Mouse (Mus musculus) thymus, postnatal 36 days (tissue): Measurements from ENCODE around the gene Cnot11.
"Not testable (repeated sequence)": the region's sequence is repeated elsewhere in the genome, so short reads cannot be mapped to it uniquely, and the experiment has no call there.

ENCODE experiments used
- DNase-seq, 2 experiments: peaks; one replicate each; pipeline ENCODE4 v3.0.0; 2022; ENCODE audit warnings: mixed read lengths in 2 of 2

The Cnot11 gene

GRCm38 (mm10) chr1:39581215-39581614 lies 46.4 kb downstream of the Cnot11 start:
- DNase-seq, result no peak

DNA sequence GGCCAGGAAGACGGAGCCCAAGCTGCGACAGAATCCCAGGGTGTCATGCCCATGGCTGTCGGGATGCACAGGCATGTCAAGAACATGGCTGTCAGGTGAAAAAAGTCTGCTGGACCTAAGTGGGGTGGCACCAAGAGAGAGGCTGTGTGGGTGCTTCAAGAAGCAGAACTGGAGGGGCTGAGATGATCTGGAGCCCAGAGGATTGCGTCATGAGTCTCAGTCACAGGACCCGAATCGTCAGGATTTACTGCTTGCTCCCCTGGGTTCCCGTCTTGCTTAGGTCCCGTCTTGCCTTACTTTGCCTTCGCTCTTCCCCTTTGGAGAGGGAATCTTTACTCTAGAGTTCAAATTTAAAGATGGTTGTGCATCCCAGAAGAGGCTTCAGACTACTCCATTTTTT lies 48.4 kb downstream of the Cnot11 start:
- no peak for DNase-seq

DNA sequence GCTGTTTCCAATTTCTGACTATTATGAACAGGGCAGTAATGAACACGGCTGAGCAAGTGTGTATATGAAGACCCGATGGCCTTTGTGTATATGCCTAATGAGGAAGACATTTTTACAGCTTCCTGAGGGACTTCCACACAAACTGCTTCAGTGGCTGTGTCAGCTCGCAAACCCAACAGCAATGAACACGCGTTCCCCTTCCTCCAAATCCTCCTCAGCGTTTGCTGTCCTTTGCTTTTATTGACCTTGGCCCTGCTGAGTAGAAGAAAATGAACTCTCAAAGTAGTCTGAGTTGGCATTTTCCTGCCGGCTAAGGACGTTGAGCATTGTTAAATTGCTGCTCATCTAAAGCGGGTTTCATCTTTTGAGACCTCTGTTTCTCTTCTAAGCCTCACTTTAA lies 50.6 kb downstream of the Cnot11 start:
- no peak for DNase-seq

DNA sequence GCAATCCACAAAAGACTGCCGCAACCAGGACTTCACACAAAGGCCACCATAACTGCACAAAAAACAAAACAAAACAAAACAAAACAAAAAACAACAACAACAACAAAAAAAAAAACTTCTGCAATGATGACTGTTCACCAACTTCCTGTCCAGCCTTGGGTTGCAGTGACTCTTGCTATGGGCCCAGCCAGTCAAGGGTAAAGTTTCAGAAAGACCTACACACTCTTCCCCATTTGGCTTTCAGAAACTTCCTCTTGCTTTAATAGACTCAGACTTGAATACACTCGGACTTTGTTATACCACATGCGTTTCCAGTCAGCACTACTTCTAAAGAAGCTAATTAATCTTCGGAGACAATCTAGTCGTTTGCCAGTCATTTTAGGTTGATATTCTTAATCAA lies 55.4 kb downstream of the Cnot11 start:
- DNase-seq, result no peak

- not testable (repeated sequence) for DNase-seq
Observed at GRCm38 (mm10) chr1:39591557-39591956, 56.8 kb downstream of the Cnot11 start.

GRCm38 (mm10) chr1:39592090-39592489 lies 57.3 kb downstream of the Cnot11 start:
- DNase-seq, result no peak

- DNase-seq, result no peak
Observed at GRCm38 (mm10) chr1:39593836-39594235, 59.0 kb downstream of the Cnot11 start.
